Mouse (Mus musculus) CH12.LX (cell line): ENCODE results near the gene Olfr1030. TPM values are rescaled to one million over a fixed set of nuclear protein-coding genes. Genes with fewer than 3 reads are reported as not detected.

ENCODE experiments used
- DNase-seq: peaks from one replicate; pipeline ENCODE4 v3.0.0-alpha.2; 2013; ENCODE audit errors: extremely low read depth
- H3K27ac ChIP-seq: 2 replicates; pipeline ENCODE4 v1.5.1; 2012; ENCODE audit warnings: low read depth, mild to moderate bottlenecking, control low read depth, moderate library complexity; ENCODE audit not compliant: insufficient read depth
- H3K27me3 ChIP-seq: replicated peaks from 2 replicates; pipeline ENCODE3; 2012; ENCODE audit warnings: inconsistent platforms
- H3K36me3 ChIP-seq, 2 experiments: replicated peaks in 1 of 2; 2 replicates each; pipeline versions ENCODE3 to v1.6.1; 2012; ENCODE audit warnings: inconsistent platforms in 1 of 2, low read length in 1 of 2, mild to moderate bottlenecking in 1 of 2, mixed read lengths in 1 of 2, moderate library complexity in 1 of 2; ENCODE audit not compliant: control insufficient read depth in 1 of 2, insufficient read depth in 1 of 2
- H3K4me1 ChIP-seq, 2 experiments: 2 replicates each; pipeline ENCODE4 v1.6.1; 2012; ENCODE audit warnings: inconsistent platforms in 1 of 2, moderate library complexity in 1 of 2; ENCODE audit not compliant: insufficient read depth in 2 of 2, control insufficient read depth in 1 of 2
- H3K4me2 ChIP-seq: 2 replicates; pipeline ENCODE4 v1.6.1; 2012; ENCODE audit warnings: low read depth, mild to moderate bottlenecking, control low read depth; ENCODE audit not compliant: poor library complexity, insufficient read depth, severe bottlenecking
- H3K4me3 ChIP-seq, 3 experiments: fragments of 150-350 bp in 1 of 3; sonication (generic) in 1 of 3; replicated peaks in 1 of 3; 2 replicates each; pipeline versions ENCODE3 to v1.5.1; 2011 to 2012; ENCODE audit warnings: low read depth in 2 of 3, low read length in 2 of 3, mild to moderate bottlenecking in 2 of 3, moderate library complexity in 2 of 3, control low read depth in 1 of 3, improper control_type of control experiment in 1 of 3, inconsistent platforms in 1 of 3, mixed read lengths in 1 of 3; ENCODE audit not compliant: poor library complexity in 1 of 3
- H3K79me2 ChIP-seq: replicated peaks from 2 replicates; pipeline ENCODE4 v1.6.1; 2012; ENCODE audit warnings: mild to moderate bottlenecking, moderate library complexity; ENCODE audit not compliant: control insufficient read depth, poor library complexity, insufficient read depth, severe bottlenecking; ENCODE audit errors: extremely low read depth
- H3K9ac ChIP-seq: 2 replicates; pipeline ENCODE4 v1.6.1; 2012; ENCODE audit warnings: low read depth, mild to moderate bottlenecking, control low read depth, moderate library complexity; ENCODE audit not compliant: insufficient read depth
- H3K9me3 ChIP-seq: replicated peaks from 2 replicates; pipeline ENCODE3; 2012; ENCODE audit warnings: low read length, inconsistent platforms, mixed read lengths
- BHLHE40 ChIP-seq: IDR thresholded peaks from 2 replicates; pipeline ENCODE4 v1.6.1; 2011; ENCODE audit warnings: mild to moderate bottlenecking, low read depth, low read length, improper control_type of control experiment
- CHD1 ChIP-seq: IDR thresholded peaks from 2 replicates; pipeline ENCODE4 v1.6.1; 2012; ENCODE audit warnings: low read depth, low read length, improper control_type of control experiment, inconsistent platforms
- CHD2 ChIP-seq: IDR thresholded peaks from 2 replicates; pipeline ENCODE4 v1.6.1; 2011; ENCODE audit warnings: low read length, improper control_type of control experiment
- E2F4 ChIP-seq: IDR thresholded peaks from 2 replicates; pipeline ENCODE4 v1.6.1; 2011; ENCODE audit warnings: low read depth, low read length, improper control_type of control experiment; ENCODE audit not compliant: insufficient replicate concordance
- ELF1 ChIP-seq: IDR thresholded peaks from 2 replicates; pipeline ENCODE4 v1.6.1; 2014; ENCODE audit warnings: low read depth, mild to moderate bottlenecking, inconsistent platforms, low read length, improper control_type of control experiment
- ETS1 ChIP-seq: conservative IDR thresholded peaks from 2 replicates; pipeline ENCODE4 v1.6.1; 2012; ENCODE audit warnings: low read depth, mild to moderate bottlenecking, inconsistent platforms, low read length, improper control_type of control experiment, moderate library complexity
- HCFC1 ChIP-seq: IDR thresholded peaks from 2 replicates; pipeline ENCODE4 v1.6.1; 2012; ENCODE audit warnings: low read depth, mild to moderate bottlenecking, inconsistent platforms, low read length, improper control_type of control experiment
- IRF4 ChIP-seq: IDR thresholded peaks from 2 replicates; pipeline ENCODE4 v1.6.1; 2014; ENCODE audit warnings: low read depth, mild to moderate bottlenecking, inconsistent platforms, low read length, improper control_type of control experiment
- KAT2A ChIP-seq: IDR thresholded peaks from 2 replicates; pipeline ENCODE4 v1.6.1; 2012; ENCODE audit warnings: low read length, improper control_type of control experiment, inconsistent platforms; ENCODE audit not compliant: insufficient replicate concordance
- MAFK ChIP-seq: IDR thresholded peaks from 2 replicates; pipeline ENCODE4 v1.6.1; 2011; ENCODE audit warnings: low read length, improper control_type of control experiment; ENCODE audit not compliant: insufficient replicate concordance
- MEF2A ChIP-seq: IDR thresholded peaks from 2 replicates; pipeline ENCODE4 v1.6.1; 2014; ENCODE audit warnings: low read depth, mild to moderate bottlenecking, inconsistent platforms, low read length, improper control_type of control experiment, borderline replicate concordance
- MYC ChIP-seq: IDR thresholded peaks from 2 replicates; pipeline ENCODE4 v1.6.1; 2011; ENCODE audit warnings: low read depth, mild to moderate bottlenecking, improper control_type of control experiment, low read length
- NELFE ChIP-seq: IDR thresholded peaks from 2 replicates; pipeline ENCODE4 v1.6.1; 2011; ENCODE audit warnings: low read depth, low read length, improper control_type of control experiment
- PAX5 ChIP-seq: IDR thresholded peaks from 2 replicates; pipeline ENCODE4 v1.6.1; 2012; ENCODE audit warnings: low read length, inconsistent platforms, mixed read lengths
- POLR2A ChIP-seq: IDR thresholded peaks from 2 replicates; pipeline ENCODE4 v1.6.1; 2011; ENCODE audit warnings: low read depth, mild to moderate bottlenecking, improper control_type of control experiment, low read length
- RAD21 ChIP-seq: IDR thresholded peaks from 2 replicates; pipeline ENCODE4 v1.6.1; 2011; ENCODE audit warnings: low read depth, mild to moderate bottlenecking, low read length, improper control_type of control experiment, moderate library complexity
- SIN3A ChIP-seq: IDR thresholded peaks from 2 replicates; pipeline ENCODE4 v1.6.1; 2012; ENCODE audit warnings: low read length, improper control_type of control experiment, inconsistent platforms
- TBP ChIP-seq: conservative IDR thresholded peaks from 2 replicates; pipeline ENCODE4 v1.6.1; 2011; ENCODE audit warnings: low read depth, low read length, improper control_type of control experiment
- TCF12 ChIP-seq: IDR thresholded peaks from 2 replicates; pipeline ENCODE4 v1.6.1; 2014; ENCODE audit warnings: low read depth, mild to moderate bottlenecking, inconsistent platforms, low read length, improper control_type of control experiment
- UBTF ChIP-seq: IDR thresholded peaks from 2 replicates; pipeline ENCODE4 v1.6.1; 2012; ENCODE audit warnings: low read depth, mild to moderate bottlenecking, inconsistent platforms, low read length, improper control_type of control experiment, moderate library complexity
- USF1 ChIP-seq: IDR thresholded peaks from 2 replicates; pipeline ENCODE4 v1.6.1; 2014; ENCODE audit warnings: low read depth, mild to moderate bottlenecking, inconsistent platforms, low read length, improper control_type of control experiment
- USF2 ChIP-seq: conservative IDR thresholded peaks from 2 replicates; pipeline ENCODE4 v1.6.1; 2011; ENCODE audit warnings: low read depth, low read length, improper control_type of control experiment
- ZKSCAN1 ChIP-seq: IDR thresholded peaks from 2 replicates; pipeline ENCODE4 v1.6.1; 2012; ENCODE audit warnings: low read depth, inconsistent platforms, low read length, improper control_type of control experiment, borderline replicate concordance
- dilution Hi-C: fragments of 300-500 bp; cut with MboI; formaldehyde crosslinking; loops from 2 replicates; pipeline ENCODE4 v1.14.3; 2020; ENCODE audit warnings: low sequenced_read_pairs; ENCODE audit not compliant: extremely low pct_unique_long_range_greater_than_20kb, extremely low pct_ligation_motif_present
- in situ Hi-C: fragments of 300-500 bp; cut with MboI; formaldehyde crosslinking; loops from 3 replicates; pipeline ENCODE4 v1.14.3; 2019; ENCODE audit warnings: low sequenced_read_pairs, low pct_ligation_motif_present, low pct_unique_long_range_greater_than_20kb, mixed read lengths
- polyA plus RNA-seq: library from polyadenylated mRNA; unstranded; fragments of >175 nt; gene quantifications from 2 replicates; pipeline ENCODE4 v1.2.1, GENCODE M21; 2012; ENCODE audit warnings: low read depth; ENCODE audit not compliant: insufficient read length
- total RNA-seq, 2 experiments: library from RNA; depleted of rRNA; stranded (reverse); fragments of 300-350 nt in 1 of 2; fragments of >200 nt in 1 of 2; gene quantifications; 2 replicates each; pipeline ENCODE4 v1.2.3; 2012 to 2014

Olfr1030 gene
- total RNA-seq (2012; rRNA removed) (not detected in 2 replicates), total RNA-seq (2014; rRNA removed) (not detected in 2 replicates), polyA plus RNA-seq (not detected in 2 replicates)

GRCm38 (mm10) chr2:85978976-85979375 is at the start of gene Olfr1030:
Gene Olfr1030, plus strand, starts transcription at chr2:85979276.
- H3K79me2 ChIP-seq = no peaks in the 10 kb centered on the region
- dilution Hi-C loops (no loop called here), in situ Hi-C loops (no loop called here)
- no peaks in the 10 kb centered on the region for H3K36me3 ChIP-seq
- no peak within 1 kb of the TSS for H3K4me2 ChIP-seq
- H3K27ac ChIP-seq = no peak within 1 kb of the TSS
- H3K9ac ChIP-seq = no peak within 1 kb of the TSS
- no peaks in the 10 kb centered on the region for H3K4me1 ChIP-seq
- no peak within 1 kb of the TSS for H3K4me3 ChIP-seq
- H3K27me3 ChIP-seq = no peaks in the 10 kb centered on the region
- TF ChIP-seq ETS1 (no peak), ELF1 (no peak), KAT2A (no peak), RAD21 (no peak), PAX5 (no peak), SIN3A (no peak), CHD2 (no peak), USF1 (no peak), UBTF (no peak), IRF4 (no peak), BHLHE40 (no peak), TBP (no peak), MAFK (no peak), USF2 (no peak), HCFC1 (no peak), TCF12 (no peak)
- H3K9me3 ChIP-seq = peaks cover 14% of the 10 kb centered on the region
- DNase-seq = no peak

GRCm38 (mm10) chr2:85950137-85950536 is 28.9 kb upstream of the Olfr1030 start, which contains the start of gene Olfr1028:
Gene Olfr1028, plus strand, starts transcription at chr2:85950437.
- dilution Hi-C loops = no loop called here
- in situ Hi-C loops = no loop called here

More at GRCm38 (mm10) chr2:85950137-85950536, 28.9 kb upstream of the Olfr1030 start, which contains the start of gene Olfr1028:
- no peaks in the 10 kb centered on the region for H3K36me3 ChIP-seq
- DNase-seq = no peak
- no peak within 1 kb of the TSS for H3K27ac ChIP-seq
- no peak within 1 kb of the TSS for H3K4me2 ChIP-seq
- no peaks in the 10 kb centered on the region for H3K27me3 ChIP-seq
- H3K4me1 ChIP-seq = no peaks in the 10 kb centered on the region
- no peak within 1 kb of the TSS for H3K9ac ChIP-seq
- TF ChIP-seq ELF1 = no peak
- no peak for TF ChIP-seq MEF2A
- TF ChIP-seq MYC = no peak
- TF ChIP-seq E2F4 = no peak
- no peak for TF ChIP-seq USF1
- TF ChIP-seq POLR2A = no peak
- no peak for TF ChIP-seq ZKSCAN1
- TF ChIP-seq CHD1 = no peak
- TF ChIP-seq BHLHE40 = no peak
- no peak for TF ChIP-seq NELFE
- TF ChIP-seq MAFK = no peak
- no peaks in the 10 kb centered on the region for H3K79me2 ChIP-seq
- no peak within 1 kb of the TSS for H3K4me3 ChIP-seq
- H3K9me3 ChIP-seq = peaks cover 7% of the 10 kb centered on the region
